In genomic region chr12:111538292-111539040, GRCm38 (mm10) we compare ENCODE assay signal across 8 mouse cellular contexts. TPM values are rescaled to one million over a fixed set of nuclear protein-coding genes. Genes with fewer than 3 reads are reported as not detected.
A peak's percentile ranks its signal among the peaks of the same experiment; 100 is the strongest.
DNase-seq lines count a peak whose midpoint lies in the region; ATAC-seq and TF ChIP-seq lines count a peak whose summit lies in the region.

No protein-coding gene starts in this region.

- H3K9ac ChIP-seq in intestine, embryonic 15.5 days = peak overlapping the region; percentile 97

- H3K4me3 ChIP-seq in cortical plate, adult 2 months (ENCODE audit: insufficient read depth, low read length) = peak overlapping the region; percentile 50
- peak overlapping the region; percentile 93 for H3K4me3 ChIP-seq in intestine, embryonic 15.5 days (replicated peaks)

- ATAC-seq in intestine, embryonic 15.5 days = peak; percentile 77

- WGBS in intestine, embryonic 15.5 days = under 1% methylated on average over 99 of the region's 111 CpGs

- peaks cover 6% of the 10 kb centered on the region; the same call in 1 of the 2 replicates for H3K4me1 ChIP-seq in cortical plate, adult 2 months (ENCODE audit: control insufficient read depth, insufficient read depth, low read length)
- H3K4me1 ChIP-seq in intestine, embryonic 15.5 days (replicated peaks) = peaks cover 26% of the 10 kb centered on the region

- intact Hi-C loops in gastrocnemius, postnatal 14 days (cut with DNase I; ENCODE audit: low total_unique reads) = no loop called here
- intact Hi-C loops in left cerebral cortex, postnatal 25 days (cut with DNase I) = no loop called here

- TF ChIP-seq POLR2A in cortical plate, adult 2 months (IDR thresholded peaks at IDR 0.05; ENCODE audit: extremely low read depth, insufficient read depth, low read length) = no peak

- H3K27me3 ChIP-seq in intestine, embryonic 15.5 days (replicated peaks) = no peaks in the 10 kb centered on the region

- DNase-seq in T-cell, adult 2 months (ENCODE audit: low spot score) = peak; percentile 69
- peak; percentile 86 for DNase-seq in gastrocnemius, postnatal 14 days
- peak; percentile 73 to 84 for DNase-seq in left cerebral cortex, postnatal 25 days (ENCODE audit: low spot score in 2 of 2)
- DNase-seq in mesoderm, embryonic 11.5 days (ENCODE audit: low read depth, low spot score) = peak; percentile 75
- DNase-seq in right cerebral cortex, postnatal 14 days = peak; percentile 79
- peak; percentile 66 to 84 for DNase-seq in urinary bladder, postnatal 36 days (ENCODE audit: low spot score in 2 of 2)

- H3K4me2 ChIP-seq in intestine, embryonic 15.5 days (replicated peaks) = peak overlapping the region; percentile 65

- H3K27ac ChIP-seq in cortical plate, adult 2 months (ENCODE audit: insufficient read depth, low read length) = peak overlapping the region; percentile 96
- peak overlapping the region; percentile 96 for H3K27ac ChIP-seq in intestine, embryonic 15.5 days

- no peak for TF ChIP-seq CTCF in cortical plate, adult 2 months (IDR thresholded peaks at IDR 0.05; ENCODE audit: extremely low read depth, insufficient read depth, low read length)

- H3K9me3 ChIP-seq in intestine, embryonic 15.5 days = no peaks in the 10 kb centered on the region

- H3K36me3 ChIP-seq in intestine, embryonic 15.5 days = peaks cover 15% of the 10 kb centered on the region

RNA-seq across cellular contexts. Expression of gene Eif5, which starts 0.7 kb away (rescaled TPM):
- polyA plus RNA-seq in cortical plate, adult 2 months (2012; rRNA removed) = 149 and 160 TPM in 2 replicates
- 100 to 1,000 TPM; 111 to 128 TPM for total RNA-seq in gastrocnemius, postnatal 14 days (2021)
- polyA plus RNA-seq in intestine, embryonic 15.5 days (2015; fragmentation: Nextera tagmentation; extraction: Ambion mirVana) = 574 and 692 TPM in 2 replicates
- 100 to 1,000 TPM; 243 to 251 TPM for total RNA-seq in left cerebral cortex, postnatal 25 days (2021)

RNA-seq across cellular contexts. Expression of gene Mark3, which starts 35.9 kb away (rescaled TPM):
- polyA plus RNA-seq in cortical plate, adult 2 months (2012; rRNA removed) = 73.9 and 76.5 TPM in 2 replicates
- 10 to 100 TPM; 48.7 to 51.8 TPM for total RNA-seq in gastrocnemius, postnatal 14 days (2021)
- 22.4 and 30.5 TPM in 2 replicates for polyA plus RNA-seq in intestine, embryonic 15.5 days (2015; fragmentation: Nextera tagmentation; extraction: Ambion mirVana)
- total RNA-seq in left cerebral cortex, postnatal 25 days (2021) = 100 to 1,000 TPM; 107 to 109 TPM

RNA-seq across cellular contexts. Expression of gene Gm266, which starts 52.8 kb away (rescaled TPM):
- polyA plus RNA-seq in cortical plate, adult 2 months (2012; rRNA removed) = 6.3 and 9.1 TPM in 2 replicates
- total RNA-seq in gastrocnemius, postnatal 14 days (2021) = 1 to 10 TPM; 1.7 to 3.4 TPM
- 17.7 and 19.9 TPM in 2 replicates for polyA plus RNA-seq in intestine, embryonic 15.5 days (2015; fragmentation: Nextera tagmentation; extraction: Ambion mirVana)
- 1 to 10 TPM; 3.2 to 4.5 TPM for total RNA-seq in left cerebral cortex, postnatal 25 days (2021)

Comparison
In these comparisons a context has a peak if more than half of its experiments do, and no peak if none do; other contexts are left out.
1. Peak in every context shown above with its lines: DNase-seq, ATAC-seq, H3K4me3 ChIP-seq and H3K27ac ChIP-seq.